Mouse (Mus musculus) intestine, postnatal 0 days (tissue): ENCODE measurements around the gene Ccdc142. TPM values are rescaled to one million over a fixed set of nuclear protein-coding genes. Genes with fewer than 3 reads are reported as not detected.
A peak's percentile ranks its signal among the peaks of the same experiment; 100 is the strongest.

Experiments
- ATAC-seq: fragments of 200-750 bp; cut with Nextera tagmentation; 2 replicates; pipeline ENCODE4 v1.8.0; 2017; ENCODE audit warnings: mild to moderate bottlenecking, moderate TSS enrichment, moderate library complexity
- H3K27ac ChIP-seq: fragments of 300-500 bp; sonication (generic); 2 replicates; pipeline ENCODE4 v1.5.1; 2014; ENCODE audit warnings: mild to moderate bottlenecking, low read depth, low read length, moderate library complexity
- H3K27me3 ChIP-seq: fragments of 300-500 bp; sonication (generic); replicated peaks from 2 replicates; pipeline ENCODE4 v1.6.1; 2014; ENCODE audit warnings: low read length, mixed read lengths; ENCODE audit not compliant: control insufficient read depth, insufficient read depth
- H3K36me3 ChIP-seq: fragments of 300-500 bp; sonication (generic); 2 replicates; pipeline ENCODE4 v1.6.1; 2014; ENCODE audit warnings: mild to moderate bottlenecking, moderate library complexity; ENCODE audit not compliant: control insufficient read depth, insufficient read depth
- H3K4me1 ChIP-seq: fragments of 300-500 bp; sonication (generic); replicated peaks from 2 replicates; pipeline ENCODE4 v1.6.1; 2014; ENCODE audit warnings: antibody characterized with exemption, low read length, mixed read lengths; ENCODE audit not compliant: control insufficient read depth, insufficient read depth
- H3K4me2 ChIP-seq: fragments of 300-500 bp; sonication (generic); replicated peaks from 2 replicates; pipeline ENCODE4 v1.6.1; 2014; ENCODE audit warnings: low read depth, mild to moderate bottlenecking, moderate library complexity
- H3K4me3 ChIP-seq: fragments of 300-500 bp; sonication (generic); 2 replicates; pipeline ENCODE4 v1.5.1; 2014; ENCODE audit warnings: low read depth, low read length
- H3K9ac ChIP-seq: fragments of 300-500 bp; sonication (generic); 2 replicates; pipeline ENCODE4 v1.6.1; 2014; ENCODE audit warnings: mild to moderate bottlenecking, low read depth, low read length
- H3K9me3 ChIP-seq: fragments of 300-500 bp; sonication (generic); 2 replicates; pipeline ENCODE4 v1.6.1; 2016; ENCODE audit warnings: mixed run types; ENCODE audit not compliant: control insufficient read depth
- CTCF ChIP-seq: sonication (generic); IDR thresholded peaks from 2 replicates; pipeline ENCODE4 v1.5.1; 2016; ENCODE audit warnings: low read depth, mild to moderate bottlenecking, control low read depth, antibody characterized with exemption, moderate library complexity
- WGBS: fragments of 180-500 bp; shearing (Covaris S2); extraction: QIAGEN DNeasy Blood & Tissue Kit; methylation state at CpG from one replicate; pipeline ENCODE4 v1.1.7; 2014; 5-methylcytosine and 5-hydroxymethylcytosine counted together
- microRNA counts: library from miRNA; unstranded; fragments of <30 nt; microRNA quantifications from one replicate; lab custom pipeline; 2016
- microRNA-seq: library from miRNA; unstranded; fragments of <30 nt; microRNA quantifications from one replicate; pipeline ENCODE4, GENCODE M21; 2016
- polyA plus RNA-seq: library from polyadenylated mRNA; unstranded; fragments of >200 nt; fragmentation: Nextera tagmentation; extraction: Ambion mirVana; gene quantifications from 2 replicates; pipeline ENCODE4 v1.2.1, GENCODE M21; 2015

Gene Ccdc142
- polyA plus RNA-seq, 1 experiment from 2014 or later = 1.3 TPM

DNA sequence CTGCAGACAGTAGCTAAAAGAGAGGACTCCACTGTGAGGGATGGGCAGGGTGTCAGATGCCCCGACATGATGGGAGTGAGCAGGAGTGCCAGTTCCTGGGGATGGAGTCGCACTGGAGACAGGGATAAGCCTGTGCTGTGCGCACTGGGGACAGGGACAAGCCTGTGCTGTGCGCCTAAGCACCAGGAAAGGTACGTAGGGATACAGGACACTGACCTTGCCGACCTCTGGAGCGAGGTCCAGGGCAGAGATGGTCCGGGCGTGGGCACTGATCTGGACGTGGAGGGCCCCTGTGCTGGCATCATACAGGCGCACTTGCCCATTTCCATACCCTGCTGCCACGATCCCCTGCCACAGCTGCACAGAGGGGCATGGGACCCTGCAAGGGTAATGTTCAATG lies 51.6 kb downstream of the Ccdc142 start:
- Histone ChIP-seq H3K27ac (no peak overlapping the region; the same call in 1 of the 2 replicates), H3K4me1 (peaks cover 6% of the 10 kb centered on the region), H3K36me3 (peaks cover 44% of the 10 kb centered on the region), H3K4me3 (no peak overlapping the region), H3K9me3 (no peaks in the 10 kb centered on the region), H3K9ac (no peak overlapping the region), H3K27me3 (no peaks in the 10 kb centered on the region), H3K4me2 (no peak overlapping the region)
- no peak for TF ChIP-seq CTCF
- ATAC-seq = no peak
- 80% methylated on average over 12 of the region's 12 CpGs for WGBS

- no peak for TF ChIP-seq CTCF
- H3K4me3 ChIP-seq = no peak overlapping the region
- H3K36me3 ChIP-seq = peaks cover 40% of the 10 kb centered on the region
- 0 out of 2 replicates have a peak overlapping the region, but pooled peaks have one; percentile 1 for H3K9ac ChIP-seq
- ATAC-seq = peak; percentile 49
- WGBS = 64% methylated on average over 5 of the region's 5 CpGs
- peaks cover 6% of the 10 kb centered on the region for H3K4me1 ChIP-seq
- no peaks in the 10 kb centered on the region for H3K27me3 ChIP-seq
- H3K4me2 ChIP-seq = no peak overlapping the region
- no peaks in the 10 kb centered on the region for H3K9me3 ChIP-seq
- H3K27ac ChIP-seq = no peak overlapping the region; the same call in 1 of the 2 replicates
Observed at GRCm38 (mm10) chr6:83153485-83153884, 52.1 kb downstream of the Ccdc142 start.

- Histone ChIP-seq H3K27me3 (0 out of 2 replicates have a peak, but pooled peaks cover under 1% of the 10 kb centered on the region), H3K9ac (no peak overlapping the region), H3K4me2 (peak overlapping the region; percentile 88), H3K27ac (no peak overlapping the region), H3K9me3 (no peaks in the 10 kb centered on the region), H3K4me3 (peak overlapping the region; percentile 47), H3K36me3 (peaks cover 19% of the 10 kb centered on the region), H3K4me1 (peaks cover 6% of the 10 kb centered on the region)
- no peak for ATAC-seq
- WGBS = 9% methylated on average over 23 of the region's 23 CpGs
- TF ChIP-seq CTCF = no peak
Observed at GRCm38 (mm10) chr6:83155552-83156238, 54.3 kb downstream of the Ccdc142 start.

- no peak within 1 kb of the TSS for H3K9ac ChIP-seq
- TF ChIP-seq CTCF = no peak
- H3K9me3 ChIP-seq = no peaks in the 10 kb centered on the region
- H3K4me1 ChIP-seq = peaks cover 6% of the 10 kb centered on the region
- under 1% methylated on average over 32 of the region's 32 CpGs for WGBS
- peak within 1 kb of the TSS; percentile 88 for H3K4me2 ChIP-seq
- 0 out of 2 replicates have a peak, but pooled peaks cover 6% of the 10 kb centered on the region for H3K27me3 ChIP-seq
- H3K36me3 ChIP-seq = peaks cover 13% of the 10 kb centered on the region
- H3K4me3 ChIP-seq = peak within 1 kb of the TSS; percentile 47
- no peak within 1 kb of the TSS for H3K27ac ChIP-seq
- 0 out of 2 replicates have a peak, but pooled peaks have one; percentile 25 for ATAC-seq
Observed at GRCm38 (mm10) chr6:83156259-83156684, 54.9 kb downstream of the Ccdc142 start, which contains the start of the genes Wdr54 and 1700003E16Rik. Gene Wdr54, minus strand, starts transcription at chr6:83156397. Gene 1700003E16Rik, plus strand, starts transcription at chr6:83156404.

MicroRNAs within 50 kb of the gene (microRNA counts, 519-probe panel; counts per million panel counts)
- microRNA mmu-miR-3470a+mmu-miR-3470b (lab: Ali Mortazavi, UCI) = not detected

Small RNAs within 50 kb of the gene (microRNA-seq; reads per million reads assigned to microRNA genes)
- not detected for gene Mir3470a

Other genes starting within 250 kb of the Ccdc142 start
- gene Sema4f, start 161.8 kb upstream of the Ccdc142 start, polyA plus RNA-seq = 0.56 and 0.64 TPM in 2 replicates
- gene M1ap, start 154.7 kb upstream of the Ccdc142 start, polyA plus RNA-seq = 0.16 TPM in 1 of 2 replicates, not detected in the other
- gene Dok1, start 68.1 kb upstream of the Ccdc142 start, polyA plus RNA-seq = 7.7 and 8.8 TPM in 2 replicates
- gene Loxl3, start 67.4 kb upstream of the Ccdc142 start, polyA plus RNA-seq = 4.1 and 4.7 TPM in 2 replicates
- gene Aup1, start 47.1 kb upstream of the Ccdc142 start, polyA plus RNA-seq = 191 and 210 TPM in 2 replicates
- 22.7 and 24.0 TPM in 2 replicates for gene Htra2, start 46.3 kb upstream of the Ccdc142 start, polyA plus RNA-seq
- gene Dqx1, start 43.8 kb upstream of the Ccdc142 start, polyA plus RNA-seq = 24.8 and 27.1 TPM in 2 replicates
- gene Tlx2, start 31.3 kb upstream of the Ccdc142 start, polyA plus RNA-seq = 7.6 and 8.4 TPM in 2 replicates
- gene Pcgf1, start 23.7 kb upstream of the Ccdc142 start, polyA plus RNA-seq = 13.6 and 14.4 TPM in 2 replicates
- 0.23 TPM in 1 of 2 replicates, not detected in the other for gene Lbx2, start 15.2 kb upstream of the Ccdc142 start, polyA plus RNA-seq
- 1.1 and 1.2 TPM in 2 replicates for gene Gm42688, start within 50 bp of the Ccdc142 start, polyA plus RNA-seq
- gene Mrpl53, start 7.4 kb downstream of the Ccdc142 start, polyA plus RNA-seq = 113 and 115 TPM in 2 replicates
- 18.4 and 20.9 TPM in 2 replicates for gene Mogs, start 13.9 kb downstream of the Ccdc142 start, polyA plus RNA-seq
- 69.1 and 72.7 TPM in 2 replicates for gene Wbp1, start 20.0 kb downstream of the Ccdc142 start, polyA plus RNA-seq
- 6.0 and 8.5 TPM in 2 replicates for gene Ino80b, start 23.8 kb downstream of the Ccdc142 start, polyA plus RNA-seq
- gene Rtkn, start 33.9 kb downstream of the Ccdc142 start, polyA plus RNA-seq = 19.7 and 21.1 TPM in 2 replicates
- gene Wdr54, start 54.8 kb downstream of the Ccdc142 start, polyA plus RNA-seq = 1.0 and 1.2 TPM in 2 replicates
- gene 1700003E16Rik, start 54.8 kb downstream of the Ccdc142 start, polyA plus RNA-seq = 0.60 and 1.0 TPM in 2 replicates
- gene Dctn1, start 64.3 kb downstream of the Ccdc142 start, polyA plus RNA-seq = 47.1 and 49.9 TPM in 2 replicates
- 1.5 and 1.7 TPM in 2 replicates for gene Slc4a5, start 118.2 kb downstream of the Ccdc142 start, polyA plus RNA-seq
- 17.6 and 18.4 TPM in 2 replicates for gene Mthfd2, start 224.3 kb downstream of the Ccdc142 start, polyA plus RNA-seq
- gene Mob1a, start 224.4 kb downstream of the Ccdc142 start, polyA plus RNA-seq = 29.7 and 30.8 TPM in 2 replicates
- gene Bola3, start 247.5 kb downstream of the Ccdc142 start, polyA plus RNA-seq = 167 and 184 TPM in 2 replicates